Mouse (Mus musculus): ENCODE data around the gene Erc1. TPM values are rescaled to one million over a fixed set of nuclear protein-coding genes. Genes with fewer than 3 reads are reported as not detected.

The Erc1 gene
- polyA plus RNA-seq, 1 experiment from 2014 or later, result 22.5 TPM

DNA sequence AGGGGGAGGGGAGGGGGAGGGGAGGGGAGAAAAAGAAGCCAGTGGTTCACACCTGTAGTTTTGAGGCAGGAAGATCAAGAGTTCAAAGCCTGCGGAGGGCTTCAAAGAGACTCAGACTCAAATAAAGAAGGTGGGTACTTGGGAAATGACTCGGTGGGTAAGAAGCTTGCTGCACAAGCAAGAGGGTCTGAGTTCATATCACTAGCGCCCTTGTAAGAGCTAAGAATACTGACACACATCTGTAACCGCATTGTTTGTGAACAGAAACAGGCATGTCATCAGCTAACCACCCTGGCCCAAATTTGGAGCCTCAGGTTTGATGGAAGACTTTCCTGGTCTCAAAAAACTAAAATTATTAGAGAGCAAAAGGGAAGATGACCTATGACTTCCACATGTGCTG lies 110.3 kb downstream of the Erc1 start:
- DNase-seq (ENCODE audit: low spot score), result no peak
- WGBS, result 90% methylated on average over 4 of the region's 4 CpGs
- no peaks in the 10 kb centered on the region for H3K9me3 ChIP-seq
- H3K4me1 ChIP-seq, result no peaks in the 10 kb centered on the region
- no peak overlapping the region for H3K27ac ChIP-seq
- H3K4me3 ChIP-seq, result no peak overlapping the region
- H3K36me3 ChIP-seq, result peaks cover 18% of the 10 kb centered on the region
- H3K27me3 ChIP-seq (ENCODE audit: insufficient read depth, poor library complexity, severe bottlenecking), result no peaks in the 10 kb centered on the region

DNA sequence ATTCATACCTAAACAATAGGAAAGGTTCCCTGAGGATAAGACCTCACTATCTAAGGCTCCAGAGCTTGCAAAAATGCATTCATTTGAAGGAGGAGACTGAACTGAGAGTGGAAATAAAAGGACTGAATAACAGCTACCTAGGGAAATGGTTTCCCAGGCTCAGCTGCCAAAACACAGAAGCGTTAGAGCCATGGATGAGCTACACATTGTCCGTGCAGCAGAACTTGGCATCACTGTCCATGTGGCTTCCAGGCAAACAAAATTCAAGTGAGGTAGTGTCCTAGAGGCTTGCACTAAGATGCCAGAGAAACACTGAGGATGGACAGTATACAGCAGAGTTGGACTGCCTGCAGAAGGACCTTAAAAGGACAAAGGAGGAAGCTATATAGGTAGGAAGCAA lies 112.0 kb downstream of the Erc1 start:
- Histone ChIP-seq H3K36me3 (peaks cover 3% of the 10 kb centered on the region; the same call in 1 of the 2 replicates), H3K4me3 (no peak overlapping the region), H3K27ac (no peak overlapping the region), H3K9me3 (no peaks in the 10 kb centered on the region), H3K4me1 (no peaks in the 10 kb centered on the region), H3K27me3 (ENCODE audit: insufficient read depth, poor library complexity, severe bottlenecking) (no peaks in the 10 kb centered on the region)
- DNase-seq (ENCODE audit: low spot score), result no peak
- 89% methylated on average over 2 of the region's 2 CpGs for WGBS

GRCm38 (mm10) chr6:119731155-119731554 lies 116.8 kb downstream of the Erc1 start:
- Histone ChIP-seq H3K27ac (no peak overlapping the region), H3K36me3 (no peaks in the 10 kb centered on the region), H3K4me3 (no peak overlapping the region), H3K9me3 (no peaks in the 10 kb centered on the region), H3K27me3 (ENCODE audit: insufficient read depth, poor library complexity, severe bottlenecking) (no peaks in the 10 kb centered on the region), H3K4me1 (no peaks in the 10 kb centered on the region)
- WGBS, result 95% methylated on average over 2 of the region's 2 CpGs
- no peak for DNase-seq (ENCODE audit: low spot score)

DNA sequence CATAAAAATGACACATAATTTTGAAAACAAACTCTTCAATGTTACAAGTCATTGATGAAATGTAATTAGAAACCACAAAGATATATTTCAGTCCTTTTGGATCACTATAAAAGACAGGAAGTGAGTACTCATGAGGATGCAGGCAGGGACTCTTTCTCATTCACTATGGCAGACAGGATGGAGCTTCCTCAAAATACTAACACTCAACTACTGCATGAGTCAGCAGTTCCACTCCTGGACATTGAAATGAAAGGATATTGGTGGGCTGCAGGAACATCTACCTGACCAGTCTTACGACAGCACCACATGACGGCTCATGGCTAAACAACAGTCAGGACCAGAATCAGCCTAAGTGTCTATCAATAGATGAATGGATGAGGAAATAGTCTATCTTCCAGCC lies 132.7 kb downstream of the Erc1 start:
- Histone ChIP-seq H3K9me3 (no peaks in the 10 kb centered on the region), H3K27ac (no peak overlapping the region), H3K4me1 (no peaks in the 10 kb centered on the region), H3K27me3 (ENCODE audit: insufficient read depth, poor library complexity, severe bottlenecking) (no peaks in the 10 kb centered on the region), H3K36me3 (0 out of 2 replicates have a peak, but pooled peaks cover 5% of the 10 kb centered on the region), H3K4me3 (no peak overlapping the region)
- DNase-seq (ENCODE audit: low spot score), result no peak
- 96% methylated on average over 2 of the region's 2 CpGs for WGBS

- no peak for DNase-seq (ENCODE audit: low spot score)
- Histone ChIP-seq H3K9me3 (no peaks in the 10 kb centered on the region), H3K4me1 (no peaks in the 10 kb centered on the region), H3K27me3 (ENCODE audit: insufficient read depth, poor library complexity, severe bottlenecking) (no peaks in the 10 kb centered on the region), H3K27ac (no peak overlapping the region), H3K4me3 (no peak overlapping the region), H3K36me3 (0 out of 2 replicates have a peak, but pooled peaks cover 5% of the 10 kb centered on the region)
- 72% methylated on average over 2 of the region's 2 CpGs for WGBS
Measured at GRCm38 (mm10) chr6:119713961-119714360, 134.0 kb downstream of the Erc1 start.

GRCm38 (mm10) chr6:119712486-119712885 lies 135.5 kb downstream of the Erc1 start:
- Histone ChIP-seq H3K27me3 (ENCODE audit: insufficient read depth, poor library complexity, severe bottlenecking) (no peaks in the 10 kb centered on the region), H3K4me1 (no peaks in the 10 kb centered on the region), H3K36me3 (0 out of 2 replicates have a peak, but pooled peaks cover 5% of the 10 kb centered on the region), H3K4me3 (no peak overlapping the region), H3K9me3 (no peaks in the 10 kb centered on the region), H3K27ac (no peak overlapping the region)
- DNase-seq (ENCODE audit: low spot score), result no peak
- WGBS, result 68% methylated on average over 1 of the region's 1 CpGs

GRCm38 (mm10) chr6:119711649-119712305 lies 136.2 kb downstream of the Erc1 start:
- H3K36me3 ChIP-seq, result 0 out of 2 replicates have a peak, but pooled peaks cover 5% of the 10 kb centered on the region
- H3K27ac ChIP-seq, result no peak overlapping the region
- no peak for DNase-seq (ENCODE audit: low spot score)
- 80% methylated on average over 8 of the region's 8 CpGs for WGBS
- no peaks in the 10 kb centered on the region for H3K27me3 ChIP-seq (ENCODE audit: insufficient read depth, poor library complexity, severe bottlenecking)
- H3K9me3 ChIP-seq, result no peaks in the 10 kb centered on the region
- H3K4me3 ChIP-seq, result no peak overlapping the region
- H3K4me1 ChIP-seq, result no peaks in the 10 kb centered on the region

DNA sequence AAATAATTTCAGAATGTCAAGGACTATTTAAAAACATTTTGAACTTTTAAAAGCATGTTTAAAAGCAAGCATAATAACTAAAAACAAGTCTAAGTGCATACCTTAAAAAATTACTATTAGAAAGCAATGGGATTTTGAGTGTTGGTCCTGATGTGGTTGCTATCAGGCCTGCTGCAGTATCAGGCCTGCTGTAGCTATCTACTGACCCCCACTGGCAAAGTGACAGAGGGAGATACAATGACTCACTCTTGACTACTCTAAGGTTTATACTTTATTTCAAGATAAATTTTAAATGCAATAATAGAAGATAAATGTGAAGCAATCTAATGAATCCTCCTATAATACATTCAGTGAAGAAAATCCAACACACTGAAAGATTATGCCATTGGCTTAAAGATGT lies 138.4 kb downstream of the Erc1 start:
- Histone ChIP-seq H3K27me3 (ENCODE audit: insufficient read depth, poor library complexity, severe bottlenecking) (no peaks in the 10 kb centered on the region), H3K4me1 (no peaks in the 10 kb centered on the region), H3K36me3 (0 out of 2 replicates have a peak, but pooled peaks cover 5% of the 10 kb centered on the region), H3K4me3 (no peak overlapping the region), H3K9me3 (no peaks in the 10 kb centered on the region), H3K27ac (no peak overlapping the region)
- DNase-seq (ENCODE audit: low spot score), result no peak

DNA sequence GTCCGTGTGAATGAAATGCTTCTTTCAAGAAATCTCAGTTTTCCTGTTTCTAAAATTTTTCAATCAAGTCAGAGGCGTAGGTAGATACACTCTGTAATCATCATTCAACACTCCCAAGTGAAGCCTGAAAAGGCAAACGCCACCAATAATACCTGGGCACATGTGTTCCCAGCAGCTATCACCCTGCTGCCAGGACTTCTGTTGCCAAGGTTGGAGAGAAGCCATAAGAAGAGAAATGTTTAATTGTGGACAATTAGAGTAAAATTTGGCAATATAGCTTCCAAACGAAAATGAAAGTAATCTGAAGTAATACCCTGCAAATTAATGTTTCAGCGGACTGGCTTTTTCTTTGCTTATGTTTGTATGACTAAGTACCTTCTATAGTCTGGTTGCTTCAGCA lies 140.1 kb downstream of the Erc1 start:
- H3K9me3 ChIP-seq, result no peaks in the 10 kb centered on the region
- no peak for DNase-seq (ENCODE audit: low spot score)
- 86% methylated on average over 5 of the region's 5 CpGs for WGBS

GRCm38 (mm10) chr6:119704899-119705298 lies 143.1 kb downstream of the Erc1 start:
- Histone ChIP-seq H3K36me3 (no peaks in the 10 kb centered on the region), H3K4me3 (no peak overlapping the region), H3K27ac (no peak overlapping the region), H3K27me3 (ENCODE audit: insufficient read depth, poor library complexity, severe bottlenecking) (no peaks in the 10 kb centered on the region), H3K4me1 (no peaks in the 10 kb centered on the region), H3K9me3 (no peaks in the 10 kb centered on the region)
- no peak for DNase-seq (ENCODE audit: low spot score)
- WGBS, result 94% methylated on average over 2 of the region's 2 CpGs

More for the DNA sequence above, 140.1 kb downstream of the Erc1 start:
- Histone ChIP-seq H3K36me3 (no peaks in the 10 kb centered on the region), H3K27ac (no peak overlapping the region), H3K27me3 (ENCODE audit: insufficient read depth, poor library complexity, severe bottlenecking) (no peaks in the 10 kb centered on the region), H3K4me1 (no peaks in the 10 kb centered on the region), H3K4me3 (no peak overlapping the region)

- Histone ChIP-seq H3K36me3 (peaks cover 18% of the 10 kb centered on the region), H3K4me3 (no peak overlapping the region), H3K27me3 (ENCODE audit: insufficient read depth, poor library complexity, severe bottlenecking) (no peaks in the 10 kb centered on the region), H3K4me1 (no peaks in the 10 kb centered on the region), H3K27ac (no peak overlapping the region), H3K9me3 (no peaks in the 10 kb centered on the region)
- no peak for DNase-seq (ENCODE audit: low spot score)
- WGBS, result 94% methylated on average over 5 of the region's 5 CpGs
Measured at GRCm38 (mm10) chr6:119692754-119693153, 155.2 kb downstream of the Erc1 start.

GRCm38 (mm10) chr6:119686470-119686869 lies 161.5 kb downstream of the Erc1 start:
- H3K9me3 ChIP-seq, result no peaks in the 10 kb centered on the region
- H3K27ac ChIP-seq, result no peak overlapping the region
- H3K27me3 ChIP-seq (ENCODE audit: insufficient read depth, poor library complexity, severe bottlenecking), result no peaks in the 10 kb centered on the region
- peaks cover 12% of the 10 kb centered on the region; the same call in 1 of the 2 replicates for H3K36me3 ChIP-seq
- no peak overlapping the region for H3K4me3 ChIP-seq
- no peak for DNase-seq (ENCODE audit: low spot score)
- H3K4me1 ChIP-seq, result no peaks in the 10 kb centered on the region

DNA sequence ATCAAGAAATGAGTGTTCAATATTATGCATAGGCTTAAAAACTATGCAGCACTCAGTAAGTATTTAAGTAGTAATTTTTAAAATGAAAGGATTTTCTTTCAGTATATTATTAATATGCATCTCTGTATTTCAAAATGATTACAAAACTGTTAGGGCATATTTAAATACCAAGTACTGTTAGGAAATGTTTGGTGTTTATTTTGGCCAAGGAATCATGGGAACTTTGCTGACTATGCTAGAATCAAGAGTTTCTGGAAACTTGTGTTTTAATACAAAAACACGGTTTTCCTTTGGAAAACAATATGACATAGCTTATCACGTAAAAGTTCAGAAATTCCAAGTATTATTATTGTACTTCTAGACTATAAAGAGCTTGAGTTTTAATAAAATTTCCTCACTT lies 167.2 kb downstream of the Erc1 start:
- WGBS, result 92% methylated on average over 2 of the region's 2 CpGs
- Histone ChIP-seq H3K27me3 (ENCODE audit: insufficient read depth, poor library complexity, severe bottlenecking) (no peaks in the 10 kb centered on the region), H3K27ac (no peak overlapping the region), H3K4me1 (no peaks in the 10 kb centered on the region), H3K4me3 (no peak overlapping the region), H3K9me3 (no peaks in the 10 kb centered on the region), H3K36me3 (peaks cover 16% of the 10 kb centered on the region)
- DNase-seq (ENCODE audit: low spot score), result no peak

GRCm38 (mm10) chr6:119674811-119675209 lies 173.2 kb downstream of the Erc1 start:
- Histone ChIP-seq H3K27me3 (ENCODE audit: insufficient read depth, poor library complexity, severe bottlenecking) (no peaks in the 10 kb centered on the region), H3K36me3 (peaks cover 17% of the 10 kb centered on the region), H3K27ac (no peak overlapping the region), H3K4me3 (no peak overlapping the region), H3K4me1 (no peaks in the 10 kb centered on the region), H3K9me3 (no peaks in the 10 kb centered on the region)
- 95% methylated on average over 7 of the region's 7 CpGs for WGBS
- DNase-seq (ENCODE audit: low spot score), result no peak
